Mouse (Mus musculus) inflammation-experienced regulatory T-cells, adult 6 months (primary cell): ENCODE data around the gene Mast3. TPM values are rescaled to one million over a fixed set of nuclear protein-coding genes. Genes with fewer than 3 reads are reported as not detected.

Experiments
- ATAC-seq: one replicate; pipeline ENCODE4 v1.8.0; 2017
- polyA plus RNA-seq, 3 experiments: library from polyadenylated mRNA; unstranded; fragments of 100-300 nt; shearing (Covaris generic); gene quantifications; one replicate each; pipeline ENCODE4 v1.2.1; 2017

Mast3 gene
- 10 to 100 TPM; 14.8 to 20.5 (median 18.4) TPM for polyA plus RNA-seq

DNA sequence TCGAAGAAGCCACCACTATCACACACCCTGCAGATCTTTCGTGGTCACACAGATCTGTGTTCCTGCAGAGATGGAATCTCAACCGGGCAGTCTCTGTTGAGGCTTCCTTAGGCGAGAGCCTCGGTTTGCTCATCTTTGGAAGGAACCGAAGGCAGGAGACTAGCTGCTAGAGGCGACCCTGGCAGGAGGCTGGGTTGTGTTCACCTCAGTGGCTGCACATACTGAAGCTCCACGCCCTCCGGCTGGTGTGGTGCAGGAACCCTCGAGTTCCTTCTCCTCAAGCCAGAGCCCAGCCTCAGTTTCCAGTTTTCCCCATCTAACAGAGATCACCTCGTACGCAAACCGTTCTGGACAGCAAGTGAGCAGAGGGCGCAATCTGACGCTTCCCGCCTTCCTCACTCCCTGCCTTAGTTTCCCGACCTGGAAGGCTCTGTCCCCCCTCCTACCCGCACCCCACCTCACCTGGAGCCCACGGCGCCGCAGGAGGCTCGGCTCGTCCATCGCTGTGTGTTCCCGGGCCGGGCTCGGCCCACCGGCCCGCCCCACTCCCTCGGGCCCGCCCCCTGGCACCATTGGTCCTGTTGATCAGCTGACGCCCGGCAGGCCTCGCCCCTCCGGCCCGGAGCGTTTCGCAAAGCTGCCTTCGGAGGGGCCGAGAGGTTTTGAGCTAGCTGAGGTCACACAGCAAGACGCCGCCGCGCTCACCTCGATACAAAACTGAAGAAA lies at the start of gene Mast3:
Gene Mast3, minus strand, starts transcription at position 574 of the 726 bp plus-strand sequence.
- peak; percentile 44 for ATAC-seq

DNA sequence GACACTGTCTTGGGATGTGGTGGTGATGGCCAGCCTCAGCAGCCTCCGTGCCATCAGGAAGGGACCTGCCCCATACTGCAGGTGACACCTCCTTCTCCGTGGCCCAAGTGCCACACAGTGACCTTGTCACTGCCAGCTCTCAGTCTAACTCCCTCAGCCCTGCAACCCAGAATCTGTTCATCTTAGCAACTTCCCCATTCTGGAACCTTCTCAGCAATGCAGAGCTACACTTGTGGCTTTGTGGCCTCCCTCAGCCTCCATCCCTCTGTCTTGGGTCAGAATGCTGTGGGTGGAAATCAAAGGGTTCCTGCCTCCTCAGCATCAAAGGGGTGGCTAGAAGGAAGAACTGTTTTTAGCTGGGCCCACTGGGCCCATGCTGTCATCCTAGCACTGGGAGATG lies 49.0 kb upstream of the Mast3 start:
- ATAC-seq: no peak

DNA sequence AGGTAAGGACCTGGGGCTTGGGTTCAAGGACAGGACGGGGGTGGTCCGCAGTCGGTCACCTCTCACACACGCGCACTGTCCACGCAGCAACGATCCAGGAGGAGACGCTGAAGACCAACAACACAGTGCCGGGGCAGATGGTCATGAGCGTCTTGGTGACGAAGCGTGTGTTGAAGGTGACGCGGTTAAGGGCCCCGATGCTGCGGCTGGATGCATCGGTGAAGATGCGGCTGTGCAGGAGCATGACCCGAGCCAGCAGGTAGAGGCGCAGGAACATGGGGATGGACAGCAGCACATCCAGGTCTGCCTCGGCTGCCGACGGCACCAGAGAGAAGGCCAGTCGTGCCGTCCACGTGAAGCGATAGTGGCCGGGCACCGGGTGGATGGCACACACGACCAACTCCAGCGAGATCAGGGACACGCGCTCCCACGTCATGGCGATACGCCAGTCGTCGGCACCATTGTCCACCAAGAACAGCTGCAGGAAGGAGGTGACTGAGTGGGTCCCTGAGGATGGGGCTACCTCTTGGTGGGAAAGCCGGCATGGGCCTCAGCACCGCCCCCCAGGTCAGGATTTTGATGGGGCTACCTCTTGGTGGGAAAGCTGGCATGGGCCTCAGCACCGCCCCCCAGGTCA lies 47.9 kb upstream of the Mast3 start:
- no peak for ATAC-seq

DNA sequence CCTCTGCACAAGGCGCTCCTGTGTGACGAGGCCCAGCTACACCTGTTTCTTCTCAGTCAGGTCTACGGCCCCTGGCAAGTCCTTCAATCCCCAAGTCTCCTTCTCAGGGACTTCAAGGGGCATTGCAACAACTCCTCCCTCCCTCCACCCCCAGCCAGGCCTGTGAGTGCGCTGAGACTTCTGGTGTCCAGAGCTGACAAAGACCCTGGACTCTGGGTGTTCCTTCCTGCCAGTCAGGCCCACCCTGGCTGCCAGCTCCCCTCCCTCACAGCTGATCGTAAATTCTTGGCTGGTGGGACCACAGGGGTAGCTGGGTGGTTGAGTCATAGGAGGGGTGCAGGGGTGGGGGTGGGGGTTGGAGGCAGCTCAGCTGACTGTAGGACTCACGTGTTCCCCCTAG lies 47.0 kb upstream of the Mast3 start:
- no peak for ATAC-seq

DNA sequence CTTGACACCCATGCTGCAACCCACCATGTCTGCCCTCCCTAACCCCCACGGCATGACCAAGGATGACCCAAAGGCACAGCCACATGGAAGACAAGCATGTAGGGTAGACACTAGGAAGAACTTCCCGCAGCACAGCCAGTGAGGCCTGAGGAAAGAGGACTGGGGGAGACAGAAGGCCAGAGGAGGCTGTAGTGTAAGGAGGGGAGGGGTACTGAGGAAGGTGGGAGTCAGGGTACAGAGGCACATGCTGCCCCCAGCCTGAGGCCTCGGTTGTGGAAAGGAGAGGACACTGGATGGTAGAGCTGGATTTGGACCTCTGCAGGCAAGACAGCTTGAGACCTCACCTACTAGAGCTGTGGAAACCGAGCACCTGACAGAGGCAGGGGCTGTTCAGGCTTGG lies 46.1 kb upstream of the Mast3 start:
- no peak for ATAC-seq

DNA sequence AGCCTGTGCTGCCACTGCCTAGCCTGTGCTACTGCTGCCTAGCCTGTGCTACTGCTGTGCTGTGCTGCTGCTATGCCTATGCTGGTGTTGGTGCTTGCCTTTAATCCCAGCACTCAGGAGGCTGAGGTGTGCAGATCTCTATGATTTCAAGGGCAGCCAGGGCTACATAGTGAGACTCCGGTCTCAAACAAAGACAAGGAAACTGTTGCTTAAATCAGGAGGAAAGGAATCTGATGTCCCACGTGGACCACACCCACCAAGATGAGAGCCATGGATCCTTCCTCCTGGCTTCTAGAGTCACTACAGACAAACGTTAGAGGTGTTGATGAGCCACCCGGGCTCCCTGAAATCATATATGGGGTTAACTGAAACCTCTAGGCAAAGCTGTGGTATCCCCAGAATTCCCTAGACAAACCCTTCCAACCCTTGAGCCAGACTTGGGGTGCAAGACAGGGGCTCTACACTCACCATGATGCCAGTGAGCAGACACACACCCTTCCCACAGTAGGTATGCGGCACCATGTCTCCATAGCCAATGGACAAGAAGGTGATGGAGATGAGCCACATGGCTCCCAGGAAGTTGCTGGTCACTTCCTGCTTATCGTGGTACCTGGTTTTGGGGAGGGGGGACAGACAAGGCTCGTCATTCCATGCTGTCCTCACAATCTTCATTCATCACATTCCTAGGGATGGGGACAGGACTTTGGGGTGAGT lies 45.4 kb upstream of the Mast3 start:
- no peak for ATAC-seq

DNA sequence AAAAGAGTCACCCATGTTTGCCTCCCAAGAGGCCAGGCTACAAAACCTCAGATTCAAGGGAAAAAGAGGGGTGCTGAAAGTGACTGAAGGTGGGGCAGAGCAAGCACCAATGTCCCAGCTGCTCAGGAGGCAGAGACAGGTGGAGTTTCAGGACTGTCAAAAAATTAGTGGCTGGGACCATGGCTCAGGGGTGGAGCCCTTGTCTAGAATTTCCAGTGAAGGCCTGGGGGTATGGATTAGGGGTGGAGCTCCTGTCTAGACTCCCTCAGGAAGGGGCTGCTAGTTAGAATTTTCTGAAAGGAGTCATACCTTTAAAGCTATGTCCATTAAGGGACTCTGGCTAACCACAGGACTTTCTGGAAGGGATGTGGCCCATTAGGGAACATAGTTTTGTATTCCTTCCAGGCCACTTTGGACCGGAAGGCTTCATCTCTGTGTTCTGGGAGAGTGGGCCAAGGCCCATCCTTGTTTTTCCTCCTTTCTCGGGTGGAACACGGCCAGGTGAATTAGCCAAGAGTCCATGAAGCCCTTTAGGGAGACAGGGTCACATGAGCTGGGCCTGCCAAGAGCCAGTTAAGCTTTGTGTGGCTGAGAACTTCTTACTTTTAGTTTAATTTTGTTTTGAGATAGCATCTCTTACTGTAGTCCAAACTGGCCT lies 44.6 kb upstream of the Mast3 start:
- ATAC-seq: no peak

DNA sequence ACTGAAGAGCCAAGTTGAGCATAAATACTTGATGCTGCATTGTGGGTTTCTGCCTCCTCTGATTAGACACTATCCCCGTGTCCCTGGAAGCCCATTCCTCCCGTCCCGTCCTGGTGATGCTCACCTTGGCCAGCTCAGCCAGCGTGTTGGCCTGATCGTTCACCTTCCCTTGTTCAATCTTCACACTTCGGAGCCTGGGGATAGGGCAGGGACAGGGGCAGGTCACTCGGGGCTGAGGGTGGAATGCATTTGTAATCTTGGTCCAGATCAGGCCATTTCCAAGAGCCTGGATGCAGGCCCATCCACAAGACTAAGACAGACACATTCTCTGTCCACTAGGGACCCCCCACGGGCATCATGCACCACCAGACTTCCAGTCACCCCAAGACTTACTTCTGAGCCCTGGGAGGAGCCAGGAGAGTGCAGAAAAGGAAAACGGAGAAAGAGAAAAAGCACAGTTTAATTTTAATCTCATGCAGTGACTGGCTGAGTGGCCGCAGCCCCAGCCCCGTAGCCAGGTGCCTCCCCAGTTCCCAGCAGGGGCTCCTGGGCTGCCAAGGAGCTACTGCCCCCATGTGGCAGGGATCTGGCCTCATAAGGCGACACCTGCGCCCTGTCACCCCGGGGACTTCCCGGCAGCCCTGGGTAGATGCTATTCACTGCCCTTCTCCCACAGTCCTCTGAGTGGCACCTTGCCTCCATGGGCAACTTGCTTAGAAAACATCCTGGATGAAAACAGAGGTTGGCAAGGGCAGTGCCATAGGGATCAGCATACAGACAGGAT lies 41.7 kb upstream of the Mast3 start:
- no peak for ATAC-seq

DNA sequence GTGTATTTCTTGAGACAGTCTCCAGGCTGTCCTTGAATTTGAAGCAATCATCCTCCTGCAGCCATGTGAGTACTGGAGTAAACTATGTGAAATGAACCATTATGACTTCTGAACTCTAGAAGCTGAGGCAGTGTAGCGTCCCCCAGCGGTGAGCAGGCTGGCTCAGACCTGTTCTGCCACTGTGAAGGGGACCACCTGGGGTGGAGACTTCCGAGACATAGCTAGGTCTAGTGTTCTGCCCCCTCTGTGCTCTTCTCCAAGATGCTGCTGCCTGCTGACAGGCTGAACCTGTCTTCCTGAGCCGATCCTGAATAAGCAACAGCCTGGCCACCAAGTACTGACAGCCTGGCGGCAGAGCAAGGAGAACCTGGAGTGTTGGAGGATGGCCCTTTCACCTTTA lies 40.3 kb upstream of the Mast3 start:
- ATAC-seq: no peak

DNA sequence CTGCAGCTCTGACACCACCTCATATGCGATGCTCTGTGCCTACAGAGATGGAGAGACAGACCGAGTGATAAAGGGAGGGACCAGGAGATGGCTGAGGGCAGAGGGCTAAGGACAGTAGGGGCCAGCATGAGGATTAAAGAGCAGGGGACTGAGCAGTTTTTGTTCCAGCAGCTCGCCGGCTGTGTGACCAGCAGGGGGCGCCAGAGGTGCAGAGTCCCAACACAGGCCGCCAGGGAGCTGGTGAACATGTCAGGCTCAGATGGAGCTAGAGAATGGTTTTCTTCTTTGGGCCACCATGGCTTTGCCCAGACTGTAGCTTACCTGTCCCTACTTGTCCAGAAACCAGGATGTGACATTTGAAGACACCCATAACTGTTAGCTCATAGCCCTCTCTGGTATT lies 39.7 kb upstream of the Mast3 start:
- ATAC-seq: peak; percentile 19

DNA sequence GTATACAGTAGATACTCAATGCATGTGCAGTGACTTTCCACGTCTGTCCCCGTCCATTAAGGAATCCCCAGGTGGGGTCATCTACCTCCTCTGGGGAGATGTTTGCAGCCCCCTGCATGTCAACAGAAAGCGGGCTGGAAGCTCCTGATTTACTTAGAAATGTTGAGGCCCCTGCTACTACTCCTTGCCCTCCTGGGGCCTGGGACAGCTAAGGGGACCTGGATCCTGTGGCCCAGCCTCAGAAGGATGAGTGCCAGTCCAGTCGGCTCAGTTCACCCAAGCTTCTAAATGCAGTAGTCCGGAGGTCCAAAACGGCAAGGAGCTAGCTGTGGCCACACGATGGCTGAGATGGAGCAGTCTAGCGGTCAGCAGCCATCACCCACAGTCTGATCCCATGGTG lies 39.1 kb upstream of the Mast3 start:
- ATAC-seq: no peak

DNA sequence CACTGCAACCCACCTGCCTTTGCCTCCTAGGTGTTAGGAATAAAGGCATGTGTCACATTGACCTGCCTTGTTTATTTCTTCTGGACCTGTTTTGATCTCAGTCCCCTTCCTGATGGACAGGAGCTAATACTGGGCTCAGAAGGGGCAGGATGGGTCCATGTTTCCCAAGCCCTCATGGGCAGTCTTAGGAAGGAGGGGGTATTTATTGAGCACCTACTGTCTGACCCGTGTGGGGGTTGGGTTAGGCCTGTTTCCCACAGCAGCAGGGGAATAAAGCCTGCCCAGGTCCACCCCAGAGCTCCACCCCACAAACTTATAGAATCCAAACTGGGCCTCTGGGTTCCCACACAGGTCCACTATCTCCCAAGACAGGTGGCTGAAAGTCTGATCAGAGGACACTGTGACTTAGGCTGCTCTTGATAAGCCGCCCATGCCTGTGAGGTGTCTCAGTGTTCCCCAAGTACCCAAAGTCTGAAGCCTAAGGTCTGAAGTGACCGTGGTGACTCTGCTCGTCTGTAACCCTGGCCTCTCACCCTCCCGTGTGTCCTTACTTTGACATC lies 38.4 kb upstream of the Mast3 start:
- no peak for ATAC-seq

DNA sequence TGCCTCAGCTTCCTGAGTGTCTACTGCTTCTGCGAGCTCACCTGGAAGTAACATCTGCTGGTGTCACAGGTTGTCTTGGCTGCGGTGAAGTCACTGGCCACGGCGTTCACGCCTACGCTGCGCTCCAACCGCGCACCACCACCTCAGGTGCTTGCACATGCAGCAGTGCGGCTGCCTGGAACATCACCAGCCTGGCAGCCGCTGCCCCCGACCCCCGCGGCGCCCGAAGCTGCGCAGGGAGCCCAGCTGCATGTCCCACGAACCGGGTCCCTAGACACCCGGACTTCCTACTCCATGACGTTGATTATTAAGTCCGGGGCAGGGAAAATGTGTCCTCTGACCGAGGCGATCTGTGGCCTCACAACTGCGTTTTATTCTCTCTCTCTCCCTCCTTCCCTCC lies 37.6 kb upstream of the Mast3 start:
- no peak for ATAC-seq

DNA sequence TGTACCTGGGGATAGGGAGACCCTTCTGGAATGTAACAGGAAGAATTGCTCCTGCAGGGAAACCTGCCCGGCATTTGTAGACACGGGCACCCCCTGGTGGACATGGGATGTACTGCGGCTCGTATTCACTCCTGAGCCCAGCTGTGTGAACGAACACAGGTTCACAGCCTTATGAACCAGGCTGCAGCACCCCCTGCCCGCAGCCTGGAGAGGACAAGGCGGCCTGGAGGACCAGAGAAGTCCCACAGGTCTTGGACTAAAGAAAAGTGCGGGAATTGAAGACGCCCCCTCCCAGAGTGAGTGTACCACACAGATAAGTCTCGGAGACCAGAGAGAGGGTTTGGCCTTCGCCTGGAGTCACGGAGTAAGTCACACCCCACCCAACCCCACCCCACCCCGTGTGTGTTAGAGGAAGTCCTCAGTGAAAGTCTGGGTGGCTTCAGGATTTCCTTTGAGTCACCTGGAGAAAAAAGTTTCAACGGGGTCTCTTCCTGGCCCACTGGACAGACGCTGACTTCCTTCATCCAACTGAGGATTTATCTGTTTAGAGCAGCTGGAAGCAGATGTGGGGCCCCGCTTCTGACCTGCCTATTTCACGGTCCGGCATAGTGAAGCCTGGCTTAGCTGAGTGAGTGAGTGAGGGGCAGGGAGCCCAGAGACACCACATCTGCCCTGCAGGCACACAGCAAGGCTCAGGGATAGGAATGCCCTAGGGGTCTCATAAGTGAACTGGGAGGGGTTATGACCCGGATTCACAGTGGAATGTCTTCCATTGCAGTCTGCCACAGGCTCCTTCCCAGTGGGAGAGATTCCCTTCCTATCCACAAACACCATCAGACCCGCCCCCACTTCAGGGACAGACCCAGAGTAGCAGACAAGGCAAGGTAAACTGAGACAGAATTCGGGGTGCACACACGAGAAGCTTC lies 36.6 kb upstream of the Mast3 start:
- ATAC-seq: no peak

DNA sequence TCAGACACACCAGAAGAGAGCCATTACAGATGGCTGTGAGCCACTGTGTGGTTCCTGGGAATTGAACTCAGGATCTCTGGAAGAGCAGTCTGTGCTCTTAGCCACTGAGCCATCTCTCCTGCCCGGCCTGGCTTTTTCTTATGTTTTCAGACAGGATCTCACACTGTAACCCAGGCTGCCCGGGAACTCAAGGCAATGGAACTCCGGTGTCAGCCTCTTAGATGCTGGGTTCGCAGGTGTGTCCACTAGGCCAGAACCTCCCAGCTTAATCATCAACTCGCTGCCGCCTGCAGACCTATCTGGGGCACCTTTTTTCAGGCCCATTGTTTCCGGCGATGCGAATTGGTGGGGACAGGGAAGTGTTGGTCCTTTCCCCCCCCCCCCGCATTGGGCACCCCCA lies 35.7 kb upstream of the Mast3 start:
- ATAC-seq: no peak

DNA sequence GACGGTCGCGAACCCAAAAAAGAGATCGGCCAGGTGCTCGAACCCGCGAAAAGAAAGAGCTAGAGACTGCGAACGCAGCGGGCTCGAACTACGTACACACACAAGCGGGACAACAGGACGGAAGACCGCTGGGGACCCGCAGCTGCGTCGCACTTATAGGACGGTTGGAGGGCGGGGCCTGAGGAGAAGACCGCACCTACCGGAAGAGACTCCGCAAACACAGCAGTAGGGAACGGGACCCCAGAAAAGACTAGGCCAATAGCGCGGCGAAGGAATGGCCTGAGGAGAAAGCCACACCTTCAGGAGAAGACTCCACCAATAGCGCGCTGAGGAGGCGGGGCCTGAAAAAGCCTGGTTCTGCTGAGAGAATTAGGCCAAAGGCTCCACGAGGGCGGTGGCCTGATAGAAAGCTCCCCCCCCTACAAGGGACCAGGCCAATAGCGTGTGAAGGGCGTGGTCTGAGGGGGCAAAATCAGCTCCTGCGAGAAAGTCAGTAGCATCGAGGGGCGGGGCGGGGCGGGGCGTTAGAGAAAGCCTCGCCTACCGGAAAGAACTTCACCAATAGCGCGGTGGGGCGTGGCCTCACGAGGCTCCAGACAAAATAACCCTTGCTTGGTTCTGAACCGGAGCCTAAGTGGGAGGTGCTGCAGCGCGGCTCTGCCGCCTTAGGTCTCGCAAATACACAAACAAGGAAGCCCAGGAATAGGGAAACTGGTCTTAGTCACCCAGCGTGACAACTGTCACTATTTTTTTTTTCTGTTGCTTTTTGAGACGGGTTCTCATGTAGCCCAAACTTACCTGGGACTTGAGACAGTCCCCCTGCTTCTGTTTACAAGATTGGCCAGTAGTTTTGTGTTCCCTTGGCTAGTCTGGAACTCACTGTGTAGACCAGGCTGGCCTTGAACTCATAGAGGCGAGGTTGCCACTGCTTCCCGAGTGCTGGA lies 34.8 kb upstream of the Mast3 start, which contains the start of gene Arrdc2:
Gene Arrdc2, minus strand, starts transcription at position 313 of the 944 bp plus-strand sequence.
- peak; percentile 87 for ATAC-seq

DNA sequence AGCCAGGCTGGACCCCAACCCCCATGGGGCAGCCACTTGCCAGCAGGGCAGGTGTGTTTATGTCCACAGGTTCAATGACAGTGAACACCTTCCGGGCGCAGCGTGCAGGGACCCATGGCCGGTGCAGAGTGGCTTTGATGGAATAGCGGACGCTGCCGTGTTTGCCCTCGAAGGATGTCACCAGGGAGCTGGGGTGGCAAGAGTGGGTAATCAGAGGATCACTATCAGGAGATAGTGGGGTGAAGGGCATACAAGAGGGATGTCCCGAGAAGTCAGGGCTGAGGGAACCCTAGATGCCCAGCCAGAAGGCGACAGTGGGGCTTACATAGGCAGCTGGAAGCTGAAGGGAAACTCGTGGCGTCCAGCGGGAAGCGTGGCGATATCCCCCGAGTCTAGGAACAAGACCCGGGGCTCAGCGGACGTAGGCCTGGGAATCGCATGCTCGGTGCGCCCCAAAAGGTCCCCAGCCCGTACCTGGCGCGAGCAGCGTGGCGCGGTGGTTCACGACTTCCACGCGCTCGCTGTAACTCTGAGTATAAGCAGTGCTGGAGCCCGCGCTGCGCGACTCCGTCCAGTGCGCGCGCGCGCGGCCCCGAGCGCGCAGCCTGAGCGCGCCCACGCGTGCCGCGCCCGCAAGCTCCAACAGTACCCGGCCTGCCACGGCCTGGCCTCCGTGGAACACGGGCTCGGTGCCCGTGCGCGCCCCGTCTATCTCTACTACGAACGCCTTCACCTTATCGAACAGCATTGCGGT lies 34.0 kb upstream of the Mast3 start:
- peak; percentile 15 for ATAC-seq

DNA sequence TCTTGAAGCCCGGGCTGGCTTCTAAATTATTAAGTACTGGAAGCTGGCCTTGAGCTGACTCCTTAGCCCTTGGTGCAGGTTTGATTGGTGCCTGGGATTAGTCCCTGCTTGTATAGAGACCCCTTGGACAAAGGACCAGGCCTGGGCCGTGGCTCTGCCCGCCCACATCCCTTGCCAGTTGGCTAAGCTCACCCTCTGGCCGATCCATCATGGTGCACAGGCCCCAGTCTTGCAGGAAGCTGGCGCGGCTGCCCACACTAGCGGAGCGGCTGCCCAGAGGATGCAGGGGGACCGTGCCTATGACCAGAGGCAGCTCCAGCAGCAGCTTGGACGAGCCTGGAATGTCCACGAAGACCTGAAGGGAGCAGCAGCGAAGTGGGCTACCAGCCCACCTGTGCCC lies 31.8 kb upstream of the Mast3 start:
- ATAC-seq: no peak

DNA sequence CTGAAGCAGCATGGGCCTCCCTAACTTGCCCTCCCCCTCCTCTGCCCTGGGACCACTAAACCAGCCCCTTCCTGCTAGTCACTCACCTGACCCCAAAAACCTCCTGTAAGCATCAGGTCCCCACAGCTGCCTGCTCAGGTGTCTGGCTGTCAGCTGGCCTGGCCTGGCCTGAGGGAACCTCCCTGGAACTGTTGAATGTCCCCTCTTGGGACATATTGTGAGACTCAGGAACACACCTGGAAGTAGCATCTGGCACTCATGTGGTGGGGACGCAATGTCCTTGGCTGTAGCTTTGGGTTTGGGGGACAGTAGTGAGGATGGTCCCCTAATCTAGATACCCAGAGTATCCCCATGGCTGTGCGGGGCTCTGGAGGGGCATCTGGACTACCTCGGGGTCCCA lies 29.2 kb upstream of the Mast3 start:
- no peak for ATAC-seq
